Mouse (Mus musculus) ES-E14 (cell line): ENCODE data around the gene Spg7.
"Not testable (repeated sequence)": the region's sequence is repeated elsewhere in the genome, so short reads cannot be mapped to it uniquely, and the experiment has no call there.

Source experiments
- HCFC1 ChIP-seq: IDR thresholded peaks from 2 replicates; pipeline ENCODE4 v1.6.1; 2012; ENCODE audit warnings: low read length, inconsistent platforms, borderline replicate concordance; ENCODE audit not compliant: insufficient read depth
- ZC3H11A ChIP-seq: IDR thresholded peaks from 2 replicates; pipeline ENCODE4 v1.6.1; 2012; ENCODE audit warnings: low read depth, mild to moderate bottlenecking, inconsistent platforms, low read length, borderline replicate concordance

- not testable (repeated sequence) for TF ChIP-seq HCFC1, ZC3H11A
Measured at GRCm38 (mm10) chr8:123030091-123030490, 32.7 kb upstream of the Spg7 start.
